Mouse (Mus musculus) natural killer cell, adult 2 months (primary cell): ENCODE measurements at regions not wholly inside any gene's neighbourhood (a gene's known extent, or its start where the extent isn't known, plus 50 kb on each side); places are given as distances from the start of the nearest gene placed in this dataset.
A peak's percentile ranks its signal among the peaks of the same experiment; 100 is the strongest.

Experiments used
- DNase-seq, 2 experiments: peaks; one replicate each; pipeline ENCODE4 v3.0.0; 2022; ENCODE audit warnings: low spot score in 2 of 2

- peak; percentile 47 to 63 for DNase-seq
Measured at GRCm38 (mm10) chr11:89145281-89145945, 71.8 kb downstream of the Gm525 start.

GRCm38 (mm10) chr11:89142527-89143154, 69.0 kb downstream of the Gm525 start:
- no peak for DNase-seq
